18 mouse cellular contexts compared by ENCODE assay signal in the genomic region with DNA sequence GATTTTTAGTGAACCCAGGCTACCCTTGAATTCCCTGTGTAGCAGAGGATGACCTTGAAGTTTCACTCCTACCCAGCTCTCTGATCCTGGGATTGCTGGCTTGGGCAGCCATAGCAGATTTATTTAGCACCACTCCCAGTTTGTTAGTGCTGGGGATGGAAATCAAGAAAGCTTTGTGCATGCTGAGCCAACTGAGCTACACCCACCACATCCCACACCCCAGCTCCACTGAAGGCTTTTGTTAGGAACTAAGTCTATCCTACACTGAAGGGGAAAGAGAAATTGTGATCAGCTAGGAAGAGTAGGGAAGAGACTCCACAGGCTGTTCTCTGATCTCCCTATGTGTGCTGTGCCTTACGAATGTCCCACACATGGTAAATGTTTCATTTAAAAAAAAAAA.
"Had no signal": no experiment of that assay in that cellular context is flagged by ENCODE, and none has a peak within 500 bp of the region (broad histone marks: within the 10 kb centered on the region; RNA-seq: fewer than 3 reads in every experiment).

No protein-coding gene starts in this region.

- H3K9ac ChIP-seq: kidney, embryonic 15.5 days; liver, embryonic 15.5 days; lung, embryonic 14.5 days; midbrain, embryonic 15.5 days; neural tube, embryonic 12.5 days had no signal

- ATAC-seq: midbrain, embryonic 15.5 days had no signal

- H3K4me2 ChIP-seq: kidney, embryonic 15.5 days; liver, embryonic 11.5 days; liver, embryonic 15.5 days; lung, embryonic 14.5 days; midbrain, embryonic 11.5 days; midbrain, embryonic 15.5 days; neural tube, embryonic 12.5 days had no signal

- H3K4me1 ChIP-seq: kidney, embryonic 15.5 days; limb, embryonic 10.5 days; liver, embryonic 15.5 days; midbrain, embryonic 15.5 days; neural tube, embryonic 12.5 days had no signal

- H3K4me3 ChIP-seq: kidney, embryonic 15.5 days; left cerebral cortex, adult 2 months; limb, embryonic 10.5 days; liver, embryonic 15.5 days; megakaryocyte, embryonic 14.5 days; midbrain, embryonic 15.5 days; neural tube, embryonic 12.5 days had no signal

- H3K9me3 ChIP-seq: kidney, embryonic 15.5 days; limb, embryonic 10.5 days; liver, embryonic 15.5 days; megakaryocyte, embryonic 14.5 days; midbrain, embryonic 15.5 days; neural tube, embryonic 12.5 days had no signal

- H3K27me3 ChIP-seq: kidney, embryonic 15.5 days; liver, embryonic 15.5 days; megakaryocyte, embryonic 14.5 days; midbrain, embryonic 15.5 days; neural tube, embryonic 12.5 days had no signal

- DNase-seq: kidney, adult 2 months; kidney, postnatal 14 days; lung, embryonic 14.5 days; lung, postnatal 10 days; retina, postnatal 1 day; spleen, adult 18-20 months; thymus, adult 2 months; thymus, postnatal 25 days had no signal

- H3K27ac ChIP-seq: kidney, embryonic 15.5 days; left cerebral cortex, adult 2 months; limb, embryonic 10.5 days; liver, embryonic 15.5 days; macrophage; midbrain, embryonic 15.5 days; neural tube, embryonic 12.5 days had no signal
